Mouse (Mus musculus) kidney, adult 9 months (tissue): ENCODE data around the gene Gspt1.
"Not testable (repeated sequence)": the region's sequence is repeated elsewhere in the genome, so short reads cannot be mapped to it uniquely, and the experiment has no call there.

Experiments
- DNase-seq: peaks from one replicate; pipeline ENCODE4 v3.0.0; 2022

Gene Gspt1

DNA sequence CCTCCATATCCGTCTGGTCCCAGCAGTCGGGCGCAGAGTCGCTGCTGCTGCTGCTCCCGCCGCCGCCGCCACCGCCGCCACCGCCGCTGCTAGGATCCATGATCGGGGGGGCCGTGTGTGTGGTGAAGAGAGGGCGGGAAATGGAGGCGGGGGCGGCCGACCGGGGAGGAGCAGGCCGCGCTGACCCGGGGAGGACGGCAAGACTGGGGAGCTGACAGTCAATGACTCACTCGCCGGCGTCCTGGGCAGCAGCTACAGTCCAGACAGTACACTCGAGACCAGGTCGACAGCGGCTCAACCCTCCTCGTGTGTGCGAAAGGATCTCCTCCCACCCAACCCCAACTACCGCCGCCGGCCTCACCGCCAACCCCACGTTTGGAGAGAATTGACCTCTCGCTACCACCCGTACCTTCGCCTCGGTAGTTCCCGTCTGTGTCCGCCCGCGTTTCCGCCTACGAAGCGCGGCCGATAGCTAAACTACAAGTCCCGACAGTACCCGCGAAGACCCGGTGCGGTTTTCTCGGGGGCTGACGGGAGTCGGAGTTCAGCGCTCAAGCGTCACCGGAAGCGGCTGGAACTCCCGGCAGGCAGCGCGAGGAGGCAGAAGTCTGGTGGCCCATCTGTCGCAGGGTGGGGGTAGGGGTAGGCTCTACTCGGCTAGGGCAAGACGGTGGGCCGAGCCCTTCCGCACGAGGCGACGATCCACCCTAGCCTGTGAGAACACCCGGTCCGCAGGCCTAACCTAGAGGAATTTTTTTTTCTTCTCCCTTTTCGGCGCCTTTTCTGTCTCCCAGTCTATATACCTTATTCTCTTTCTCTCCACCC is at the start of gene Gspt1:
Gene Gspt1 (minus strand): TSS at position 428 of the 825 bp plus-strand sequence.
- DNase-seq = peak; percentile 99

DNA sequence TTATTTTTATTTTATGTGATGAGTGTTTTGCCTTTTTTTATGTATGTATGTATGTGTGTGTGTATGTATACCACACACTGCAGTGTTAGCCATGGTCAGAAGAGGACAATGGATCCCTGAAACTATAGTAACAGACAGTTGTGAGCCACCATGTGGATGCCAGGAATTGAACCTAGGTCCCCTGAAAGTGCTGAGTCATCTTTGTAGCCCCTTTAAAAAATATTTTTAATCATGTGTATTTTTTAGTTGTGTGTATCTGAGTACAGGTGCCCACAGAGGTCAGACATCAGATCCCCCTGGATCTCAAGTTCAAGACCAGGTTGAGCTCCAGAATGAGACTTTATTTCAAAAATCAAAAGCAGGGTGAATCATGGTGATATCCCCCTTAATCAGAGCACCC is 49.6 kb upstream of the Gspt1 start:
- DNase-seq = no peak

DNA sequence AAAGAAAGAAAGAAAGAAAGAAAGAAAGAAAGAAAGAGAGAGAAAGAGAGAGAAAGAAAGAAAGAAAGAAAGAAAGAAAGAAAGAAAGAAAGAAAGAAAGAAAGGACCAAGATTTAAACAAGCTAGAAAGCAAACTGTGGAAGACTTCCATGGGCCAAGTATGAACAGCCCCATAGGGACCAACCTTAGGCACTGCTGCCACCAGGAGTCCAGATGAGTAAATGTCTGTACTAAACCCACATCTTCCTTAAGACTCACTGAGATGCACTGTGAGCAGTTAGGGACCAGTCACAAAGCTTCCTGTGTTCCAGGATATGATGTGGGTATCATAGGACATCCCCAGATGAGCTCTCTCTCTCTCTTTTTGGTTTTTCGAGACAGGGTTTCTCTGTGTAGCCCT is 43.6 kb upstream of the Gspt1 start:
- DNase-seq = peak; percentile 54

DNA sequence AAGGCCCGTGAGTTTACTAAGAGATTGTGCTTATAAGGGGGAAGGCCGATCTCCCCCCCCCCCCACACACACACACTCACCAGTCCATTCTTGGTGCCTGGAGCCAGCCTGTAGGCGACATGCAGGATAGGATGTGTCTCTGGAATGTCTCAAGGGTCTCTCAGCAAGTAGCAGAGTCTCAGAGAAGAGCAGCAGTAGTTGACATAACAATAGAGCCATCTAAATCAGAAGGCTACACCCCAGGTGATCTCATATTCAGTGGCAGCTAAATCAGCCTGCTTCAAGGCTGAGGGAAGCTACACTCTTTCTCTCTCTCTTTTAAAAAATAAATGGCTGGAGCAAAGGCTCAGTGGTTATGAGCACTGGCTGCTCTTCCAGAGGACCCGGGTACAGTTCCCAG is 41.5 kb upstream of the Gspt1 start:
- DNase-seq = not testable (repeated sequence)

DNA sequence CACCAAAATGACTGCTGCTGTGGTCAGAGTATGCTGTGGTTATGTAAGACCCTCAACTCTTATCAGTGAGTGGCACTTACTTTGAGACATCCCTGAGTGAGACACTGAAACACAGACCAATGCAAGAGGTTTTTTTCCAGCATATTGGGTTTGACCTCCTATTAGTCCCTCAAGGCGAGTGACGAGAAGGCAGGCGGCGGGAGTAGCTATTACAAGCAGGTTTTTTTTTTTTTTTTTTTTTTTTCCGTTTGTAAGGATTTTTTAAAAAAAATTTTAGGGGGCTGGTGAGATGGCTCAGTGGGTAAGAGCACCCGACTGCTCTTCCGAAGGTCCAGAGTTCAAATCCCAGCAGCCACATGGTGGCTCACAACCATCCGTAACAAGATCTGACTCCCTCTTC is 34.7 kb upstream of the Gspt1 start:
- not testable (repeated sequence) for DNase-seq

DNA sequence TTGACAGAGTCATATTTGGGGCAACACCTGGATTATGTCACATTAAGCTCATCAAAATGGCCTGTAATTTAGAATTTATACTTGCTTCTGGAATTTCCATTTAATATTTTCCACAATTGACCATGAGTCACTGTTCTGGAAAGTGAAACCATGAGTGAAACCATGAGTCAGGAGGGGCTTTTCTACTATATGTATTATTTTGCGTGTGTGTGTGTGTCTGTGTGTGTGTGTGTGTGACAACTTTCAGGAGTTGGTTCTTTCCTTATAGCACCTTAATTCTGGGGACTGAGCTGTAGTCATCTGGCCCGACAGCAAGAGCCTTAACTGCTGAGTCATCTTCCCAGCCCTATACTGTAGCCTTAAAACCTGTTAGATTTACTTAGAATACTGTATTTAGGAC is 31.8 kb upstream of the Gspt1 start:
- DNase-seq = no peak

DNA sequence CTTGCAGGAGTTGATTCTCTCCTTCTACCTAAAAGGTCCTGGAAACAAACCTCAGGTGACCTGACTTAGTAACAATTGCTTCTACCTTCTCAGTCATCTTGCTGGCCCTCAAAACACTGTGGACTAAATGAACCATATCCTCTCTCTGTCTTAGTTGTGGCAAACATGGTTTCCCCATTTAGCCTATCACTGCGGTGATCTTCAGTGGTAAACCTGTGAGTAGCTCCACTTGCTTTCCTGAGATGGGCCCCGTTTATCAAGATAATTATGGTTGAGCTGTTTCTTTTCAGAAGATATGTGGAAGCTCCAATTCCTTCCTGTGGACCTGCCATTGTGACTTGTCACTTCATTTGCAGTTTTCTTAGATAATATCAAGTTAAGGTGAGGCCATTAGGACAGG is 30.8 kb upstream of the Gspt1 start:
- no peak for DNase-seq

DNA sequence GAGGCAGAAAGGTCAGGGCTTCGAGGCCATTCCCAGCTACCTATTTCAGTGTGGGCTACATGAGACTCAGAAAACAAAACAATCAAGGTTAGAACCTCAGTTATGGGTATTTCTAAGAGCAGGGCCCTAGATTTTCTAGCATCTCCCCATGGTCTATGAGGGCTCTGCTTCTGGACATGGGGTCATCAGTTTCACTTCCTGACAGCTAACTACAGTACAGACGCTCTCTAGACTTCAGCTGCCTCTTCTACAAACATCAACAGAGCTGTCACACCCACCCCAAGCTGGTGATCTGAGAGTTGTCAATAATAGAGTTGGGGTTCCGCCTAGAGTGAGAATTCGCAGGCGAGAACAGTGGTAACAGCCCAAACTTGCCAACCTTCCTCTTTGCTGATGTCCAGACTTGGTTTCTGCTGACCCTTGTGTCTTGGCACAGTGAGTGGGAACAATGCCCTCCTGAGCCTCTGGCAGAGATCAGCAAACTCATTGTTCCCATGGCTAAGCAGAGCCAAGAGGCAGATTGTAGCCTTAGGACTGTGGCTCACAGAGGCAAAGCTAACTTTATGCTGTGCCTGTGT is 28.6 kb upstream of the Gspt1 start:
- DNase-seq = peak; percentile 57

DNA sequence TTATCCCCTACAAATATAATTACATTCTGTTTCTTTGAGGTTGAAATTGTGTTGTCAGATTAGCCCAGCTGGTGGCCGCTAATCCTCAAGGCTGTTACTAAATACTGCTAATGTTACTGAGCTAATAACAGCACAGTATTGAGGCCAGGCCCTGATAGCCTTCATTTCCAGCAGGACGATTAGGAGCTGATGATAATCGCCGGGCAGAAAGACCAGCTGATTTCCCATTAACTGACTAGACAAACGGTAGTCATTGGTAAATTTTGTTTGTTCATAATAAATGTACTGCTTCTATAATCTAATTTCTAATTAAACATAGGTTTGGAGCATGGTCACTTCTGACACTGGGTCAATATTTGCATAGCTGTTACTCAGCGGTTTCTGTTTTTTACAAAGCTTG is 24.7 kb upstream of the Gspt1 start:
- DNase-seq = no peak

DNA sequence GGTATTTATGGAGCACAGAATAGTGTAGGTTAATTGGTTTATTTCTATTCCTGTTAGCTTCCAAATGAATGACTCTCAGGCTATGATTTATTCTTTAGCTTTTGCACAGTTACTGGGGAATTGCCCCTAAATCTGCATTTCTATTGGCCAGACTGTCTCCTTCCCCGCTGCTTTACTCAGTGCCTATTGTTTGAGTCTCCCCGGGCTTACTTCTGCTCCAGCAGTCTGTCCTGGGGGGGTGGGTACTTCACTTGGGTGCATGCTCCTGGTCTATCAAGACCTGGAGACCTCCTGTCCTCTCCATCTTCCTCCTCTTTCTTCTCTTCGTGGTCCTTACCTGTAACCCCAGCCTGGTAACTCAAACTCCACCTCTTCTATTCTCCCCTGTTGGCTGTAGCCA is 22.8 kb upstream of the Gspt1 start:
- no peak for DNase-seq

DNA sequence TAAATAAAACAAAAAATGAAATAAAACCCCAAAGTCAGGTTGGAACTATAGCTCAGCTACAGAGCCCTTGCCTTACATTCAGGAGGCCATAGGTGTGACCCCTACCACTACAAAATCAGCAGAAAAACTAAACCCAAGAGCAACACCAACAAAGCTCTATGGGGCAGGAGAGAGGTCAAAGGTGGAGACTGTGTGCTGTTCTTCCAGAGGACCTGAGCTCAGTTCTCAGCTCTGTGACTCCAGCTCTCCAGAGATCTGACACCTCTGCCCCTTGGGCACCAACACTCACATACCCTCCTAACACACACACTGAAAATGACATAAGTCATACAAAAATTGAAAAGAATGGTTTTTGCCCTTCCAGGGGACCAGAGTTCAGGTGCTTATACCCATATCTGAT is 16.9 kb upstream of the Gspt1 start:
- no peak for DNase-seq

DNA sequence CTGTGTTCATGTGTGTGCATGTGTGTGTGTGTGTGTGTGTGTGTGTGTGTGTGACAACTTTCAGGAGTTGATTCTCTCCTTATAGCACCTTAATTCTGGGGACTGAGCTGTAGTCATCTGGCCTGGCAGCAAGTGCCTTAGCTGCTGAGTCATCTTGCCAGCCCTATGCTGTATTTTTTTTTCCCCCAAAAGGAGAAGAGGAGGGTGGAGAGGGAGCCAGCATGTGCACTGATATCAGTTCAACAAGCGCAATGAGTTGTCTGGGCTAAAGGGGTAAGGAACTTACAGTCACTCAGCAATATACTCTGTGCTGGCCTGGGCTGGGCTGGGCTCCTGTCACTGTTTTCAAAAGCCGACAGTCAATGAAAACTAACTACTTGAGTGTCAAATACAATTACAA is 16.5 kb upstream of the Gspt1 start:
- no peak for DNase-seq

DNA sequence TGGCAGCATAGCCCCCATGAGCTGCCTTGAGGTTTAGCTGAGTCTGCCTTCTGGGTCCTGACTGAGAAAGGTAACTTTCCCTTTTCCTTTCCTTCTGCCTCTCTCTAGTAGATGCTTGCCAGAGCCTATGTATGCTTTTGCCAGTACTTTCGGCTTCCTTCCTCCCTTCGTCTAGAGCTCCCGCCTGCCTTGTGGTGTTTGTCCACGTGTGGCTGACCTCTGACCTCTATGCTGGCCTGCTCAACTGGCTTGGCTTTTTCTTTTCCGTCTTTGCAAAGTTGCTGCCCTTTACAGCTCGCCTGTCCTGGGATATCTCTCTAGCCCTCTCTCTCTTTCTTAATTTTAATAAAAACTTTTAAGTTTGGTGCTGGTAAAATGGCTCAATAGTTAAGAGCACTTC is 15.7 kb upstream of the Gspt1 start:
- no peak for DNase-seq

DNA sequence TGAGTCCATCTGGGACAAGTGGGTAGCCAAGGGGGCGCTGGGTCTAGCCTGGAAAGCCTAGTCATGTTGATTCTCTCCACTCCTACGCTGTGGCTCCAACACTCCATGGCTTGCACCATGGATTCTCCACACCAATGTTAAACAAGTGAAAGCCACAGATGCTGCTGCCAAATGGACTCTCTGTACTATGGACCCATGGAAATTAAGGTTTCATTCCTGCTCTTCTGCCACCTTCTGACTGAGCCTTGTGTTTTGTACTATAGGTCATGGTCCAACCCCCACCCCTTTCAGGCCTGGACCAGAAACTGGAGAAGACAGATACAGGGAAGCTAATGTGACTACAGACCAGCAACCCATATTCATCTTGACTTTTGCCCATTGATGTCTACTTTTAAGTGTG is 12.4 kb upstream of the Gspt1 start:
- peak; percentile 93 for DNase-seq

DNA sequence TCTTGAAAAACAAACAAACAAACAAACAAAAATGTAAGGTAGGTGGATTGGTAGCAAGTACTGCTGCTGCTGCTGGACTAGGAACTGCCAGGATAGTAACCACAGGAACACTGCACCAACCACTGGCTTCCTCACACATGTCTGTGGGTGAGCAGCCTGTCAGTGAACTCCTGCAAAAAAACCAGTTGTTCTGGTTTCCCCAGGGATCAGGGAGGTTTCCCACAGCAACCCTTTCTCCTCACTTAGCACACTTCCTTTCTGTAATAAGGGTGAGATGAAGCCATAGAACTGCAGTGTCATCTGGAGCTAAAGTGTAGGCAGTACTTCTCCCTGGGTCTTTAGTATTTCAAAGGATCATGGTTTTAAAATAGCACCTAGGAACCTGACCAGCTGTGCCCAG is 9.1 kb upstream of the Gspt1 start:
- DNase-seq = no peak

DNA sequence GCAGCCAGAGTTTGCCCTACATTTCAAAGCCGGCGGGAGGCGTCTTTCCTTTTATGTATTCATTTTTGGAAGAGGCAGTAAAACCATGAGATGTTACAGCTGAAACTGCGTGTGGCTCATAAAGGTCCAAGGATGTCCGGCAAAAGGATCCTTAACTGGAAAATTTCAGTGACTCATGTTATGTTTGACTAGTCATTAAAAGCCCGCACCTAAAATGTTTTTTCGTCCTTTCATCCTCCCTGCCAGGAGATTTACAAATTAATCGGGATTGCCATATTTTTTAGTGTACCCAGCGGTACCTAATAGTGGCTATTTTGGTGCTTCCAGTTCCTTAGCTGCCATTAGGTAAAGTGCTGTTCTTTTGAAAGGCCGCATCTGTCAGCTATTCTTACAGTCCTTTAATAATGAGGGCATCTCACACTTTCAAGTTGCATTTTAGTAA is 619 bp upstream of the Gspt1 start:
- DNase-seq = no peak

DNA sequence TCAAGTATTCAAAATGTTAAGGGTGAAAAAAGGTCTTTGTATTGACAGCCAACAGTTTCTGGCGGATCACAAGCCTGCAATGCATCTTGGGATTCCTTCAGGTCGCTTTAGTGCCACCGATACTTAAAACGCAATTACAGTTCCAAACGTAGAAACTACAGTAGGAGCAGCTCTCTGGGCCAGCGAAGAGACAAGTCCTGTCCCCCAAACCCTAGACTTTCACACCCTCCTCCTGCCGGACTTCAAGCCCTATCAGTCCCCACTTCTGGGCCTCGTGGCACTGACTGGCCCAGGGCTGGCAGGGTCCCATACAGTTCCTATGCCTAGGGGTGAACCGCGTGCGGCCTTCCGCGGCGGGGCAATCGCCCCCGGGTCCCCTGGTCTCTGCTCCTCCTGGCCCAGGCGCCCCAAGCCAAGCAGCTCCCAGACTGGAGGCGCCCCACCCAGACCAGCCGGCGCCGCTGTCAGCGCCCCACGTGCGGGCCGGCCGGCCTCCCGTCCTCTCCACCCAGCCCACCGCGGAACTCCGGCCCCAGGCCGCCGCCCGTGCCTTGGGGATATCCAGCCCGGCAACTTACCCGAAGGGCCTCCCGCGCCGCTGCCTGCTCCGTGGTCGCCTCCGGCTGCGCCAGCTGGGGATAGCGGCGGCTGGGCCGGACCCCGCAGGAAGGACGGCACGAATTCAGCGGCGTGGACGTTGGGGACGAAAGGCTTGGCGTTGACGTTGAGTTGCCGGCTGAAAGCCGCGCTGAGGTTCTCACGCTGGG is 877 bp downstream of the Gspt1 start:
- peak; percentile 53 for DNase-seq

DNA sequence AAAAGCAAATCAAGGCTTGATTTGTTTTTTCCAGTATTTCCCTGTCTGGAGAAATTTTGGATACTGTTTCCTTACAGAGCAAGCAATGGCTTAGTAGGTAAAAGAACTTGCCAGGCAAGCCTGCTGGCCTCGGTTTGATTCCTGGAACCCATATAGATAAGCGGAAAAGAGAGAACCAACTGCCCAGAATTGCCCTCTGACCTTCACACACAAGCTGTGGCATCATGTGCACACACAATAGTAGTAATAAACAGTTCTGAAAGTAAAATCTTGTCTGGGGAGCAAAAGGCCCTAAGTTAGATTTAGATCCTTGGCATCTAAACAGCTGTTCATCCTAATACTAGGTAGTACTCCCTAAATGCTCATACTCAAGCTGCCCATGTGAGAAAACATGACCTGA is 6.3 kb downstream of the Gspt1 start:
- no peak for DNase-seq

DNA sequence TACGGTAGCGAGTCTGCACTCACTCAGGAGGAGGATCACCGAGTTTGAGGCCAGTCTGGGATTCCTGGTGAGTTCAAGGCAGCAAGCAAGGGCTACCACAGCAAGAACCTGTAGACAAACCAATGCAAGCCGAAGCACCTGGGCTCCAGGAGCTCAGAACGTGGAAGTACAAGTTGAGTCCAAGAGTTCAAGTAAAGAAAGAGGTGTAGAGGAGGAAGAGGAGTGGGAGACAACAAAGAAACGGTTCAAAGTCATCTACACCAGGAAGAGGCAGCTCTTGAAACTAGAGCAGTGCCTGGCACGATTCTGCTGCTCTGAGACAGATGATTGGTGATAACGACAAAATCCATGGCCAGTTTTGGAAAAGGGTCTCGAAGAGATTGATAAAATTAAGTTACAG is 8.4 kb downstream of the Gspt1 start:
- DNase-seq = no peak

DNA sequence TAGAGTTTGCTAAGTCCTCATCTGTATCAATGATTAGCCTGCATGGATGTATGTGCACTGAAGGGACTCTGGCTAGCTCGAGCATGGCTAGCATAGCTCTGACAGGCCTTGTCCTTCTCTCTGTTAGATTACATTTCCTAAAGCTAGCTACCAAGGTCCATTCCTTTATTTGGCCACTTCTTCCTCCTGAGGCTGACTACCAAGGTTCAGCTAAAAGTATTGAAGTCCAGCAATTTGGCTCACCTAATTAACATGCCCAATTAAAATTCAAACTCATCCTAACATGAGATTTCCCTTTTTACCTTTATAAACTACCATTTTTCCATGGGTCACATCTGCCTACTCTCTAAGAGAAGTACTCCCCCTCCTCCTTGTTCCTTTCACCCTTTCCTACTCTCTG is 11.7 kb downstream of the Gspt1 start:
- peak; percentile 58 for DNase-seq

DNA sequence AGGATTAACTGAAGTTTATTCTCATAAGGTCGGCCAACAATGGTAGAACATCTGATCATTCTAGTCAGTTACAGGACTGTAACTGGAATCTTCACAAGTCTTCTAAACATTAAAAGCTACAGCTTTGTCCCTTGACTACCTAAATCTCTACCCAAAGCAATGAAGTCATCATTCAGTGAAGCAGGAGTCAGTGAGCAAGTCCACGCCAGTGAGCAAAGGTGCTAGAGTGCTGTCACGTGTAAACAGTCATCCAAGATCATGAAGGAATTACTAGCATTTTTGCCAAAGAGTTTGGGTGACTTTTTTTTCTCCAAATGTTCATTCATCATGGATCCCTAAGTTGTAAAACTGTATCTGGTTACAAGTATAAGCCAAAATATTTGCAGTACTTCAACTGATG is 36.3 kb downstream of the Gspt1 start:
- no peak for DNase-seq

DNA sequence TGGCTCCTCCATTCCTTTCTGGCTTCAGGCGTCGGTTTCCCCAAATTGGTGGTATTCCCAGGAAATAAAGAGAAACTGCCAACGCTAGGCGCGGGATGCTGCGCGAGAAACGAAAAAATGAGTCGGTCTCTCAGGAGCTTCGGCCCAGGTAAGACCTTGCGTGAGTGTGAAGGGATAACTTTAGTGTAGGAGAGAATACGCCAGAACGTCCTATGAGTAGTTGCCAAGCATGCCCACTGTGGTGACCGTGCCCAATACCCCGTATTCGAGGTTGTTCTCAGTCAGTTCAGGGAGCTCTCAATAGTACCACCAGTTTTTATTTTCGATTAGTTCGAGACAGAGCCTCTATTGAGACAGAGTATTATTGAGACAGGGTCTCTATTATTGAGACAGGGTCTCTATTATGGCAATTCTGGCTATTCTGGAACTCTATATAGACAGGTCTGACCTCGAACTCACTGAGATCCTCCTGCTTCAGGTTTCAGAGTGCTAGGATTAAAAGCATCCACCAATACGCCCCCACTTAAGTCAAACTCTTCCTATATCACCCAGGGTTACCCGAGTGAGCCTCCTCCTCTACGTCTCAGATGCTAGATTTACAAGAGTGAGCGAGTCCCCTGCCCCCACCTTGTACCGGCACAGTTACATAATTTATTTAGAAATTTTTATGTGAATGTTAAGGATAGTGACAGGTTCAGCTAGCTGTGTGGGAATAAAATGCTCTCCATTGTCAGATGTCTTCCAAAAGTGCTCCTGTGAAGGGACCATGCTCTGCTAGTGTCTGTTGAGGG is 50.3 kb downstream of the Gspt1 start:
- DNase-seq = no peak
